Mouse (Mus musculus) naive thymus-derived CD4-positive, alpha-beta T cell, adult 2 months (primary cell): ENCODE measurements around the gene St3gal4.

Experiments
- DNase-seq: peaks from one replicate; pipeline ENCODE4 v3.0.0-alpha.2; 2011; ENCODE audit warnings: low read depth

St3gal4 gene

GRCm38 (mm10) chr9:35048449-35048848 lies 70.6 kb downstream of the St3gal4 start:
- DNase-seq: no peak

- no peak for DNase-seq
Measured at GRCm38 (mm10) chr9:35045756-35046155, 73.3 kb downstream of the St3gal4 start.

- DNase-seq: no peak
Measured at GRCm38 (mm10) chr9:35045031-35045531, 74.0 kb downstream of the St3gal4 start.

- DNase-seq: no peak
Measured at GRCm38 (mm10) chr9:35044458-35044857, 74.6 kb downstream of the St3gal4 start.

- DNase-seq: no peak
Measured at GRCm38 (mm10) chr9:35043619-35044018, 75.4 kb downstream of the St3gal4 start.

GRCm38 (mm10) chr9:35041493-35041892 lies 77.6 kb downstream of the St3gal4 start:
- DNase-seq: no peak

GRCm38 (mm10) chr9:35039846-35040245 lies 79.2 kb downstream of the St3gal4 start:
- no peak for DNase-seq

GRCm38 (mm10) chr9:35038922-35039586 lies 80.0 kb downstream of the St3gal4 start:
- DNase-seq: no peak

- DNase-seq: no peak
Measured at GRCm38 (mm10) chr9:35035074-35035473, 84.0 kb downstream of the St3gal4 start.

- DNase-seq: no peak
Measured at GRCm38 (mm10) chr9:35032457-35032856, 86.6 kb downstream of the St3gal4 start.

- no peak for DNase-seq
Measured at GRCm38 (mm10) chr9:35030823-35031222, 88.2 kb downstream of the St3gal4 start.

- DNase-seq: no peak
Measured at GRCm38 (mm10) chr9:35027382-35027997, 91.6 kb downstream of the St3gal4 start.

- no peak for DNase-seq
Measured at GRCm38 (mm10) chr9:35026897-35027311, 92.2 kb downstream of the St3gal4 start.

GRCm38 (mm10) chr9:35026311-35026710 lies 92.8 kb downstream of the St3gal4 start:
- DNase-seq: no peak

- no peak for DNase-seq
Measured at GRCm38 (mm10) chr9:35024591-35025496, 94.2 kb downstream of the St3gal4 start.

- no peak for DNase-seq
Measured at GRCm38 (mm10) chr9:35021744-35022143, 97.3 kb downstream of the St3gal4 start.

- DNase-seq: no peak
Measured at GRCm38 (mm10) chr9:35020015-35020653, 98.9 kb downstream of the St3gal4 start.

GRCm38 (mm10) chr9:35019372-35019771 lies 99.7 kb downstream of the St3gal4 start:
- no peak for DNase-seq

GRCm38 (mm10) chr9:35018056-35018455 lies 101.0 kb downstream of the St3gal4 start:
- DNase-seq: no peak

- DNase-seq: no peak
Measured at GRCm38 (mm10) chr9:35017563-35017962, 101.5 kb downstream of the St3gal4 start.

- DNase-seq: peak; percentile 6
Measured at GRCm38 (mm10) chr9:35016762-35017161, 102.3 kb downstream of the St3gal4 start.
